Mouse (Mus musculus) liver (tissue): ENCODE data around the gene Ano3.

Experiments used
- DNase-seq: peaks from one replicate; pipeline ENCODE4 v3.0.0-alpha.2; 2020; ENCODE audit warnings: mixed read lengths

The Ano3 gene

GRCm38 (mm10) chr2:110806302-110807093 is 144.2 kb downstream of the Ano3 start:
- no peak for DNase-seq

GRCm38 (mm10) chr2:110795928-110796327 is 154.8 kb downstream of the Ano3 start:
- DNase-seq = no peak

DNA sequence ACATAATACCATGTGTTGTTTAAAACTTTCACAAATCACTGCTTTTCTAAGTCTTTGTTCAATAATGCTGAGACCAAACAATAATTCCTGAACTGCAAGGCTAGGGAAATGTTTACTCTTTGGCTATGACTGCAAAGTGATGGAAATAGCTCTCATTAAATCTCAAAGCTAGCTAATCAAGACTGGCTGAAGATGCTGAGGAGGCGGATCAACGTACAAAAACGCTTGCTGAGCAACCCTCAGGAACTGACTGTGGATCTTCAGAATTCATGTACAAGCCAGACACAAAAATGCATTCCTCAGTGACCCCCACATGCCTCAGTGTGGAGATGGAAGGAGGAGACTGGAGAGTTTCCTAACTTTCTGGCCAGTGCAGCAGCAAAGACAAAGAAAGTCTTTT is 155.3 kb downstream of the Ano3 start:
- DNase-seq = no peak

DNA sequence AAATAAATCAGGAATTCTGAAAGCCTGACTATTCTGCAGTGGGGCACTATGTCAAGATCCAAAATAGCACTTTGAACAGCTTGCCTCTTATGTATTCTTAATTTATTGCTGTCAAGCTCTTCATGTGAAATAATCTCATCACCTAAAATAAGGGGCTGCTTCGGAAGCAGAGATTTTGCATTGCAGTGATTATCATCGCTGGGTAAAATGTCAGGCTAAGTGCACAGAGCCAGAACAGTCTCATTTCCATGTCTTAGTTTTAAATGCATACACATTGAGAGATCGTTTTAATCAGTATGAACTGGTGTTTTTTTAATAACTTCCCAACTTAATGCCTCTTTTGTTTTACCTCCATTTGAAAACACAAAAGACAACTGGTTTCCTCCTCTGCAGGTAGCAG is 163.3 kb downstream of the Ano3 start:
- DNase-seq = no peak

- no peak for DNase-seq
Measured at GRCm38 (mm10) chr2:110759434-110759833, 191.3 kb downstream of the Ano3 start.

DNA sequence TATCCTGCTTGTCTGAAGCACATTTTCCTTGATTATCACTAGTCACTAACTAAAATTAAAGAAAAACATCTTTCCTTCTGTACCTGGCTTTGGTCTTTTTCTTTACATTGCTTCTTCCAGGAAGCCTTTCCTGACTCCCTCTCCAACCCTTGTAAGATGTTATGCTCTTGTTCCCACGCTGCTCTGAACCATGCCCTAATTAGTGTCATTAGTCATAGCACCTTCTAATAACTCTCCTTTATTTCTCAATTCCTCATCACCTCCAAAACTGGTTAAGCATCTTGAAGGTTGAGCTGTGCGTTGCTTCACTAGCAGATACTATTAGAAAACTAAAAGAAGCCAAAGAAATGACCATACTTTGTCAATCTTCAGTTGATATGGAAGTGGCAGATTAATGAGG is 193.2 kb downstream of the Ano3 start:
- DNase-seq = no peak

- DNase-seq = no peak
Measured at GRCm38 (mm10) chr2:110740493-110740892, 210.2 kb downstream of the Ano3 start.

DNA sequence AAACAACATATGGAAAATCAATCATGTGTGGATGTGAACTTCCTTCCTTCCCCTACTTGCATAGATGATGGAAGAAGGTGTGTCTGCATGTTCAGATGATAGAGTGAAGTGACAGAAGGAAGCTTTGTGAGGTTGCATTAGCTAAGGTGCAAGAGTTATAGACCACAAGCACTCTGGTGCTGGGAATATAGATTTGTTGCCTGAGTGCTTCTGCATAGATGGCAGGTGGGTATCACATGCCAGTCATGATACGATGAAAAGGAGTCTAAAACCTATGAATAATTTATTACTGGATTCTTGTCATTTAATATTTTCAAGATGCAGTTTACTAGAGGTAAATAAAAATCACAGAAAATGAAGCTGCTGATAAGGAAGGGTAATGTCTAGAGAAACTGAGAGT is 210.9 kb downstream of the Ano3 start:
- no peak for DNase-seq

GRCm38 (mm10) chr2:110737981-110738380 is 212.7 kb downstream of the Ano3 start:
- no peak for DNase-seq

DNA sequence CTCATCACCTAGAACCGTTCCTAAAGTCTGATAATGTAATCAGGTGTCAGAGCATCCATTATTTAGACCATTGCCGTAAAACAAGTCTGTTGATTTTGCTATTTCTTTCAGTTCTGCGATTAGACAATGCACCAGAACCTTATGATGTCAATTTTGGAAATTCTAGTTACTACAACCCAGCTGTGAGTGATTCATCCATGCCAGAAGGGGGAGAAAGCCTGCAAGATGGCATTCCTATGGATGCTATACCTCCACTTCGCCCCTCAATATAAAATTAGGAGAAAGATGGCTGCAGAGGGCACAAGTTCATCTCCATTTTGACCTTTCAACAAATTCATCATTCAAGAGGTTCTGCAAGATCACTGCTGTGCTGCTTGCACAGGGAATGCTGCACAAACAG is 213.5 kb downstream of the Ano3 start:
- DNase-seq = no peak

DNA sequence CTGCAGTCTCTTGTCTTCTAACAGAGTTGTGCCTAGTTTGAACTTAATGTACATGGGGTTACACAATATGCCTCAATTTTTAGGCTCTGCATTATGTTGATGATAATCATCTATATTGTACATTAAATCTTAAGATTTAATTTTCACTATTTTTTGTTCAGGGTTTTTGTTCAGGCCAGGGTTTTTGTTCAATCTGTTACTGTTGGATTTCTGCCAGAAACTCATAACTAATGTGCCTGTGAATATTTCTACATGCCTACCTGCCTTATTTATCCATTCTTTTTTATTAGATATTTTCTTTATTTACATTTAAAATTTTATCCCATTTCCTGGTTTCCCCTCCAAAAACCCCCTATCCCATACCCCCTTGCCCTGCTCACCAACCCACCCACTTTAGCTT is 224.6 kb downstream of the Ano3 start:
- DNase-seq = no peak

- DNase-seq = no peak
Measured at GRCm38 (mm10) chr2:110722208-110722607, 228.5 kb downstream of the Ano3 start.

DNA sequence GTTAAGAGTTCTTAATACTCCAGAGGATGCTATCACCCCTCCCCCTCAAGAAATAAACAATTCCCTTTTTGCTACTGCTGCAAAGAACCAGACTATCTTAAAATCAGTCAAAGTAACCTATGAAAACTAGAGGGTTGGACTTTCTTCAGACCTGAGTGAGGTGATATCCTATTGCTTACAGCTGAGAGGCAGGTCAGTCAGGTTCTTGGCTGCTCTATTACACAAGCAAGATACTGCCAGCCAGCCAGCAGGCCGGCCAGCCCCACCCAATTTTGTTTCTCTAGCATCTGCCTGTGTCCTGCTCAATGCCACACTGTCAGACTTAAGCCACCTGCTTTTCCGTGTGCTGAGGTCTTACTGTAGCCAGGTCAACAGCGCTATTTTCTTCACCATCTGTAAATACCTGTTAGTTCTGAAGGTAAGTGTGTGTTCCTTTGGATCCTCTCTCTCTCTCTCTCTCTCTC is 229.4 kb downstream of the Ano3 start, which contains the start of gene Muc15:
Gene Muc15, plus strand, starts transcription at position 51 of the 464 bp plus-strand sequence.
- DNase-seq = no peak

- DNase-seq = no peak
Measured at GRCm38 (mm10) chr2:110719051-110719450, 231.7 kb downstream of the Ano3 start.

GRCm38 (mm10) chr2:110710055-110710720 is 240.5 kb downstream of the Ano3 start:
- no peak for DNase-seq

- DNase-seq = no peak
Measured at GRCm38 (mm10) chr2:110709436-110709835, 241.3 kb downstream of the Ano3 start.

- no peak for DNase-seq
Measured at GRCm38 (mm10) chr2:110671071-110671624, 279.6 kb downstream of the Ano3 start.

DNA sequence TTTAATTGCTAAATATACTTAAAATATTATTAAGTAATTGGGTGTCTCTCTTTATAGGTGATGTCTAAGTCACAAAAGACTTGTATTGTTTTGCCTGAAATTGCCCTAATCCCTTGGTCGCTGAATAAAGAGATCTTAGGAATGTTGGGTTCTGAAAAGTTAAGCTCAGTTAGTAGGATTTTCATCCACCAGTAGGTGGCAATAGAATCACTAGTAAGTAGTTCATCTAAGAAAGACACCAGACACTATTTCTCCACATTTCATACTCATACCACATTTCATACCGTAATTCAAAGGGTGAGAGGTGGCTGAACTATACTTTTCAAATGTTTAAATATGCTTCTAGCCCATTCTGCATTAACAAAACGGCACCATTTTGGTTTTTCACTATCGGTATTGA is 287.4 kb downstream of the Ano3 start:
- DNase-seq = no peak

DNA sequence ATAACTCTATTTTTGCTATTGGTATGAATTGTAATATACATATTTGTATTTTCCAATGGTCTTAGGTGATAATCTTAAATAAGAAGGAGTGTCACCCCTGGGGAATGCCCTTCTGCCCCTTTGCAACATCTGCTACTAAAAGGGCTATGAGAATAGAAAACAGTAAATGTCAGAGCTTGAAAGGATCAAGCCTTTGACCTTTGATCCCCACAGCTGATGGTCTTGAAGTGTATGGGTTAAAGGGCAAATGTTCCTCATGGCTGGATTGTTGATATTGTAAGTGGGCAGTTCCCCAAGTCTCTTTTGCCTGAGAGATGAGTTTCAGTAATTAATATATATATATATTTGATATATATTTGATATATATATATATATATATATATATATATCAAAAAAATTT is 305.9 kb downstream of the Ano3 start:
- DNase-seq = no peak

GRCm38 (mm10) chr2:110644358-110644757 is 306.4 kb downstream of the Ano3 start:
- DNase-seq = no peak
